In the genomic region with DNA sequence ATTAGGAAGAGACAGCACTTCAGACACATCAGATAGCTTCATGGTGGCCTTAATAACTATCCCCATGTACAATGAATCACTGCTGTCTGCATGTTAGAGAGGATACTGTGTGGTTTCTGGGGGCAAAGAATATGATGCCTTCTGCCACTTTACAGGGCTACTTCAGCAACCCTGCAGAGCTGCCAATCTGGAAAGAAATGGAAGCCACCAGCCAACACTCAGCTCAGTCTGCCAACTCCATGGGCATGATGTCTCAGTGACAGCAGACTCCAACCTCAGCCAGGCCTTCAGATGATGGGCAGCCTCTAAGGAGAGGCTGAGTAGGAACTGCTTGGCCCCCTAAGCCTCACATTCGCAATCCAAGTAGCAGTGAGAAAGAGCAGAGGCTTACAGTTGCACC, we compare ENCODE assay signal across 17 mouse cellular contexts.
DNase-seq lines count a peak whose midpoint lies in the region; ATAC-seq and TF ChIP-seq lines count a peak whose summit lies in the region.
"Had no signal": no experiment of that assay in that cellular context is flagged by ENCODE, and none has a peak within 500 bp of the region (broad histone marks: within the 10 kb centered on the region; RNA-seq: fewer than 3 reads in every experiment).

No protein-coding gene starts in this region.

- no peak overlapping the region for H3K4me3 ChIP-seq in embryonic facial prominence, embryonic 12.5 days
- no peak overlapping the region for H3K4me3 ChIP-seq in embryonic facial prominence, embryonic 10.5 days
- no peak overlapping the region for H3K4me3 ChIP-seq in hindbrain, postnatal 0 days (ENCODE audit: low read length)
- no peak overlapping the region for H3K4me3 ChIP-seq in hindbrain, embryonic 13.5 days
- H3K4me3 ChIP-seq in ES-Bruce4 (ENCODE audit: low read depth, low read length): peak overlapping the region; percentile 16; the same call in 1 of the 2 replicates
- H3K4me3 ChIP-seq: limb, embryonic 12.5 days; liver, embryonic 13.5 days had no signal

- no peak for TF ChIP-seq EP300 in ES-Bruce4 (IDR thresholded peaks at IDR 0.05; ENCODE audit: insufficient read depth, low read depth, low read length)

- H3K27ac ChIP-seq in embryonic facial prominence, embryonic 12.5 days: 0 out of 2 replicates have a peak overlapping the region, but pooled peaks have one; percentile 11
- no peak overlapping the region for H3K27ac ChIP-seq in embryonic facial prominence, embryonic 10.5 days (replicated peaks)
- peak overlapping the region; percentile 20; the same call in 1 of the 2 replicates for H3K27ac ChIP-seq in hindbrain, postnatal 0 days
- no peak overlapping the region for H3K27ac ChIP-seq in hindbrain, embryonic 13.5 days
- H3K27ac ChIP-seq in ES-Bruce4 (ENCODE audit: insufficient read depth, low read length): peak overlapping the region; percentile 2; the same call in 1 of the 2 replicates
- H3K27ac ChIP-seq: limb, embryonic 12.5 days; liver, embryonic 13.5 days; stomach, postnatal 0 days had no signal

- H3K27me3 ChIP-seq in embryonic facial prominence, embryonic 12.5 days: no peaks in the 10 kb centered on the region
- no peaks in the 10 kb centered on the region for H3K27me3 ChIP-seq in embryonic facial prominence, embryonic 10.5 days (replicated peaks; ENCODE audit: low read depth, poor library complexity, severe bottlenecking)
- no peaks in the 10 kb centered on the region for H3K27me3 ChIP-seq in hindbrain, postnatal 0 days (ENCODE audit: insufficient read depth, low read length)
- peaks cover 11% of the 10 kb centered on the region; the same call in 1 of the 2 replicates for H3K27me3 ChIP-seq in hindbrain, embryonic 13.5 days
- H3K27me3 ChIP-seq in ES-Bruce4 (ENCODE audit: control insufficient read depth, insufficient read depth, low read length, poor library complexity, severe bottlenecking): no peaks in the 10 kb centered on the region
- H3K27me3 ChIP-seq: limb, embryonic 12.5 days; liver, embryonic 13.5 days had no signal

- H3K4me1 ChIP-seq in embryonic facial prominence, embryonic 12.5 days: peaks cover 17% of the 10 kb centered on the region
- H3K4me1 ChIP-seq in embryonic facial prominence, embryonic 10.5 days: peaks cover 29% of the 10 kb centered on the region
- H3K4me1 ChIP-seq in hindbrain, postnatal 0 days (ENCODE audit: insufficient read depth, low read length): 0 out of 2 replicates have a peak, but pooled peaks cover 10% of the 10 kb centered on the region
- peaks cover 11% of the 10 kb centered on the region; the same call in 1 of the 2 replicates for H3K4me1 ChIP-seq in hindbrain, embryonic 13.5 days (replicated peaks)
- H3K4me1 ChIP-seq in ES-Bruce4 (ENCODE audit: control insufficient read depth, insufficient read depth, low read length): peaks cover 2% of the 10 kb centered on the region

- TF ChIP-seq CTCF in hindbrain, postnatal 0 days (IDR thresholded peaks at IDR 0.05; ENCODE audit: low read depth): no peak
- TF ChIP-seq CTCF in ES-Bruce4 (IDR thresholded peaks at IDR 0.05; ENCODE audit: low read depth, low read length): no peak

- no peak for DNase-seq in embryonic facial prominence, embryonic 10.5 days (ENCODE audit: low spot score)
- peak; percentile 62 for DNase-seq in hindbrain, postnatal 0 days (ENCODE audit: low spot score)
- peak; percentile 84 to 89 for DNase-seq in cerebellum, postnatal 14 days
- no peak for DNase-seq in embryo, embryonic 10.5 days (ENCODE audit: low spot score)
- DNase-seq in right cerebral cortex, postnatal 14 days: no peak
- DNase-seq: B cell, adult 2 months; kidney, adult 11 months; kidney, postnatal 14 days; liver, embryonic 13.5 days; thymus, postnatal 14 days had no signal

- H3K9me3 ChIP-seq in embryonic facial prominence, embryonic 12.5 days: no peaks in the 10 kb centered on the region
- peaks cover 2% of the 10 kb centered on the region; the same call in 1 of the 2 replicates for H3K9me3 ChIP-seq in embryonic facial prominence, embryonic 10.5 days
- no peaks in the 10 kb centered on the region for H3K9me3 ChIP-seq in hindbrain, postnatal 0 days (ENCODE audit: low read length)
- no peaks in the 10 kb centered on the region for H3K9me3 ChIP-seq in hindbrain, embryonic 13.5 days
- H3K9me3 ChIP-seq in ES-Bruce4 (replicated peaks; ENCODE audit: control insufficient read depth, insufficient read depth, low read length, poor library complexity, severe bottlenecking): peaks cover 15% of the 10 kb centered on the region
- H3K9me3 ChIP-seq: limb, embryonic 12.5 days; liver, embryonic 13.5 days had no signal

- no peak for ATAC-seq in embryonic facial prominence, embryonic 12.5 days (ENCODE audit: insufficient number of reproducible peaks, insufficient read depth, low FRiP score, low TSS enrichment)
- ATAC-seq in hindbrain, postnatal 0 days: peak; percentile 79
- ATAC-seq in hindbrain, embryonic 13.5 days (ENCODE audit: low FRiP score): no peak
- ATAC-seq: lung, postnatal 0 days had no signal

- no peak overlapping the region for H3K4me2 ChIP-seq in embryonic facial prominence, embryonic 12.5 days (replicated peaks)
- H3K4me2 ChIP-seq in hindbrain, postnatal 0 days (ENCODE audit: low read depth, low read length): no peak overlapping the region
- no peak overlapping the region for H3K4me2 ChIP-seq in hindbrain, embryonic 13.5 days
- H3K4me2 ChIP-seq: limb, embryonic 12.5 days; liver, embryonic 13.5 days had no signal

- H3K9ac ChIP-seq in embryonic facial prominence, embryonic 12.5 days: no peak overlapping the region
- no peak overlapping the region for H3K9ac ChIP-seq in hindbrain, postnatal 0 days (replicated peaks; ENCODE audit: low read length)
- no peak overlapping the region for H3K9ac ChIP-seq in hindbrain, embryonic 13.5 days
- no peak overlapping the region for H3K9ac ChIP-seq in ES-Bruce4 (ENCODE audit: low read depth, poor library complexity, severe bottlenecking)
- H3K9ac ChIP-seq: limb, embryonic 12.5 days; liver, embryonic 13.5 days had no signal

- TF ChIP-seq POLR2A in ES-Bruce4 (IDR thresholded peaks at IDR 0.05; ENCODE audit: insufficient read depth, low read length): no peak

- H3K36me3 ChIP-seq in embryonic facial prominence, embryonic 12.5 days: peaks cover 36% of the 10 kb centered on the region
- H3K36me3 ChIP-seq in embryonic facial prominence, embryonic 10.5 days (replicated peaks): peaks cover 77% of the 10 kb centered on the region
- H3K36me3 ChIP-seq in hindbrain, postnatal 0 days (ENCODE audit: insufficient read depth, low read length): no peaks in the 10 kb centered on the region
- no peaks in the 10 kb centered on the region for H3K36me3 ChIP-seq in hindbrain, embryonic 13.5 days
- H3K36me3 ChIP-seq in ES-Bruce4 (ENCODE audit: control insufficient read depth, insufficient read depth, low read length, poor library complexity, severe bottlenecking): peaks cover 19% of the 10 kb centered on the region
- H3K36me3 ChIP-seq: G1E; liver, embryonic 13.5 days had no signal

- 84% methylated on average over 1 of the region's 1 CpGs for WGBS in embryonic facial prominence, embryonic 12.5 days
- 92% methylated on average over 1 of the region's 1 CpGs for WGBS in embryonic facial prominence, embryonic 10.5 days
- 42% methylated on average over 1 of the region's 1 CpGs for WGBS in hindbrain, postnatal 0 days
- WGBS in hindbrain, embryonic 13.5 days: 80% methylated on average over 1 of the region's 1 CpGs

Comparison
In these comparisons a context has a peak if more than half of its experiments do, and no peak if none do; other contexts are left out.
1. H3K27ac ChIP-seq: peak in embryonic facial prominence, embryonic 12.5 days (single experiment), hindbrain, postnatal 0 days (single experiment) and ES-Bruce4 (single experiment); none in embryonic facial prominence, embryonic 10.5 days (single experiment) and hindbrain, embryonic 13.5 days (single experiment).
2. DNase-seq: peak in hindbrain, postnatal 0 days (single experiment) and cerebellum, postnatal 14 days (2 of 2); none in embryonic facial prominence, embryonic 10.5 days (single experiment), embryo, embryonic 10.5 days (single experiment) and right cerebral cortex, postnatal 14 days (single experiment).